Comparison of ENCODE assay signal across 16 mouse cellular contexts in genomic region chr11:21236996-21237395, GRCm38 (mm10). TPM values are rescaled to one million over a fixed set of nuclear protein-coding genes. Genes with fewer than 3 reads are reported as not detected.
A peak's percentile ranks its signal among the peaks of the same experiment; 100 is the strongest.
DNase-seq lines count a peak whose midpoint lies in the region; ATAC-seq and TF ChIP-seq lines count a peak whose summit lies in the region.
"Had no signal": no experiment of that assay in that cellular context is flagged by ENCODE, and none has a peak within 500 bp of the region (broad histone marks: within the 10 kb centered on the region; RNA-seq: fewer than 3 reads in every experiment).

No protein-coding gene starts in this region.

- H3K27me3 ChIP-seq in embryonic facial prominence, embryonic 15.5 days = no peaks in the 10 kb centered on the region
- no peaks in the 10 kb centered on the region for H3K27me3 ChIP-seq in embryonic facial prominence, embryonic 10.5 days (replicated peaks; ENCODE audit: low read depth, poor library complexity, severe bottlenecking)
- no peaks in the 10 kb centered on the region; the same call in 1 of the 2 replicates for H3K27me3 ChIP-seq in kidney, embryonic 14.5 days (ENCODE audit: control insufficient read depth, insufficient read depth, low read length)
- H3K27me3 ChIP-seq in MEL (ENCODE audit: control insufficient read depth in 1 of 2, insufficient read depth in 2 of 2, low read length in 2 of 2) = peaks cover 0 to 4% of the 10 kb centered on the region in 2 experiments; a peak in 2 of 4 replicates
- H3K27me3 ChIP-seq in midbrain, embryonic 11.5 days (ENCODE audit: control insufficient read depth, insufficient read depth, low read length) = no peaks in the 10 kb centered on the region
- H3K27me3 ChIP-seq: limb, embryonic 13.5 days; liver, embryonic 15.5 days; midbrain, embryonic 13.5 days had no signal

- 60% methylated on average over 4 of the region's 4 CpGs for WGBS in embryonic facial prominence, embryonic 15.5 days
- WGBS in embryonic facial prominence, embryonic 10.5 days = 72% methylated on average over 4 of the region's 4 CpGs
- WGBS in kidney, embryonic 14.5 days = 57% methylated on average over 4 of the region's 4 CpGs
- WGBS in midbrain, embryonic 11.5 days = 84% methylated on average over 4 of the region's 4 CpGs

- peaks cover 30% of the 10 kb centered on the region for H3K79me2 ChIP-seq in MEL (ENCODE audit: control insufficient read depth, insufficient read depth, low read length, poor library complexity)

- TF ChIP-seq RAD21 in MEL (IDR thresholded peaks at IDR 0.05; ENCODE audit: low read depth, low read length) = no peak

- no peak for TF ChIP-seq EP300 in MEL (IDR thresholded peaks at IDR 0.05; ENCODE audit: low read depth in 1 of 2, low read length in 2 of 2)

- no peak for DNase-seq in embryonic facial prominence, embryonic 10.5 days (ENCODE audit: low spot score)
- DNase-seq in kidney, adult 9 months = peak; percentile 55
- peak; percentile 32 for DNase-seq in MEL (ENCODE audit: low read depth, low spot score)
- peak; percentile 46 for DNase-seq in kidney, postnatal 14 days
- no peak for DNase-seq in c-Kit-positive CD71-positive TER-119-positive erythroid progenitor cells, embryonic 14.5 days (ENCODE audit: low spot score)
- no peak for DNase-seq in midbrain, embryonic 11.5 days (ENCODE audit: low spot score, missing footprints)
- DNase-seq: cerebellum, adult 8-10 months; gastrocnemius, postnatal 10 days had no signal

- no peak overlapping the region for H3K4me2 ChIP-seq in embryonic facial prominence, embryonic 15.5 days (replicated peaks)
- H3K4me2 ChIP-seq in kidney, embryonic 14.5 days (replicated peaks; ENCODE audit: low read depth, low read length) = no peak overlapping the region
- no peak overlapping the region for H3K4me2 ChIP-seq in midbrain, embryonic 11.5 days
- H3K4me2 ChIP-seq: heart, embryonic 11.5 days; limb, embryonic 13.5 days; liver, embryonic 15.5 days; midbrain, embryonic 13.5 days had no signal

- H3K9ac ChIP-seq in embryonic facial prominence, embryonic 15.5 days = no peak overlapping the region
- no peak overlapping the region for H3K9ac ChIP-seq in kidney, embryonic 14.5 days (ENCODE audit: low read depth, low read length)
- no peak overlapping the region for H3K9ac ChIP-seq in MEL (ENCODE audit: control insufficient read depth, low read depth, low read length, poor library complexity, severe bottlenecking)
- H3K9ac ChIP-seq in midbrain, embryonic 11.5 days (ENCODE audit: low read length) = no peak overlapping the region
- H3K9ac ChIP-seq: limb, embryonic 13.5 days; liver, embryonic 15.5 days; midbrain, embryonic 13.5 days had no signal

- H3K9me3 ChIP-seq in embryonic facial prominence, embryonic 15.5 days (replicated peaks) = no peaks in the 10 kb centered on the region
- H3K9me3 ChIP-seq in embryonic facial prominence, embryonic 10.5 days = no peaks in the 10 kb centered on the region
- H3K9me3 ChIP-seq in kidney, embryonic 14.5 days (ENCODE audit: control insufficient read depth, low read length) = no peaks in the 10 kb centered on the region
- H3K9me3 ChIP-seq in MEL (replicated peaks; ENCODE audit: insufficient read depth, low read length) = no peaks in the 10 kb centered on the region
- H3K9me3 ChIP-seq in midbrain, embryonic 11.5 days (ENCODE audit: control insufficient read depth, low read length) = no peaks in the 10 kb centered on the region
- H3K9me3 ChIP-seq: forebrain, embryonic 10.5 days; limb, embryonic 13.5 days; liver, embryonic 15.5 days; midbrain, embryonic 13.5 days had no signal

- ATAC-seq in embryonic facial prominence, embryonic 15.5 days (ENCODE audit: insufficient number of reproducible peaks, low FRiP score, low TSS enrichment, low read depth) = no peak
- no peak for ATAC-seq in kidney, embryonic 14.5 days (ENCODE audit: low FRiP score, low TSS enrichment)
- no peak for ATAC-seq in midbrain, embryonic 11.5 days (ENCODE audit: low FRiP score)
- ATAC-seq: hindbrain, embryonic 16.5 days; midbrain, embryonic 13.5 days had no signal

- no peak for TF ChIP-seq CTCF in MEL (IDR thresholded peaks at IDR 0.05 in 2 of 3, conservative IDR thresholded peaks at IDR 0.05 in 1 of 3; ENCODE audit: control insufficient read depth in 1 of 3, insufficient read depth in 1 of 3, low read depth in 2 of 3, low read length in 3 of 3, poor library complexity in 1 of 3, severe bottlenecking in 1 of 3)

- no peaks in the 10 kb centered on the region for H3K36me3 ChIP-seq in embryonic facial prominence, embryonic 15.5 days
- no peaks in the 10 kb centered on the region for H3K36me3 ChIP-seq in embryonic facial prominence, embryonic 10.5 days (replicated peaks)
- H3K36me3 ChIP-seq in kidney, embryonic 14.5 days (ENCODE audit: control insufficient read depth, insufficient read depth, low read length) = no peaks in the 10 kb centered on the region
- H3K36me3 ChIP-seq in MEL (ENCODE audit: control insufficient read depth in 1 of 2, insufficient read depth in 2 of 2, low read length in 2 of 2) = peaks cover 0 to 21% of the 10 kb centered on the region in 2 experiments; a peak in 2 of 4 replicates
- H3K36me3 ChIP-seq in midbrain, embryonic 11.5 days (ENCODE audit: control insufficient read depth, insufficient read depth, low read length) = no peaks in the 10 kb centered on the region
- H3K36me3 ChIP-seq: forebrain, embryonic 10.5 days; limb, embryonic 13.5 days; liver, embryonic 15.5 days; midbrain, embryonic 13.5 days had no signal

- H3K27ac ChIP-seq in embryonic facial prominence, embryonic 15.5 days (replicated peaks) = peak overlapping the region; percentile 25; the same call in 1 of the 2 replicates
- H3K27ac ChIP-seq in embryonic facial prominence, embryonic 10.5 days (replicated peaks) = no peak overlapping the region
- no peak overlapping the region for H3K27ac ChIP-seq in kidney, embryonic 14.5 days (ENCODE audit: low read depth, low read length)
- no peak overlapping the region for H3K27ac ChIP-seq in MEL (ENCODE audit: control insufficient read depth, low read depth, low read length)
- no peak overlapping the region for H3K27ac ChIP-seq in midbrain, embryonic 11.5 days (ENCODE audit: low read depth, low read length)
- H3K27ac ChIP-seq: forebrain, embryonic 10.5 days; limb, embryonic 13.5 days; liver, embryonic 15.5 days; midbrain, embryonic 13.5 days had no signal

- peaks cover 3% of the 10 kb centered on the region; the same call in 1 of the 2 replicates for H3K4me1 ChIP-seq in embryonic facial prominence, embryonic 15.5 days
- peaks cover 23% of the 10 kb centered on the region for H3K4me1 ChIP-seq in embryonic facial prominence, embryonic 10.5 days
- H3K4me1 ChIP-seq in kidney, embryonic 14.5 days (ENCODE audit: control insufficient read depth, insufficient read depth, low read length) = 0 out of 2 replicates have a peak, but pooled peaks cover 6% of the 10 kb centered on the region
- H3K4me1 ChIP-seq in MEL (ENCODE audit: control insufficient read depth in 1 of 2, insufficient read depth in 2 of 2, low read length in 2 of 2) = peaks cover 10 to 19% of the 10 kb centered on the region in 2 experiments
- H3K4me1 ChIP-seq in midbrain, embryonic 11.5 days (ENCODE audit: control insufficient read depth, insufficient read depth, low read length) = peaks cover 7% of the 10 kb centered on the region

- TF ChIP-seq POLR2A in MEL (IDR thresholded peaks at IDR 0.05; ENCODE audit: control insufficient read depth in 1 of 2, insufficient read depth in 1 of 2, low read depth in 1 of 2, low read length in 2 of 2, poor library complexity in 1 of 2) = no peak

- no peak overlapping the region for H3K4me3 ChIP-seq in embryonic facial prominence, embryonic 15.5 days (replicated peaks)
- H3K4me3 ChIP-seq in embryonic facial prominence, embryonic 10.5 days = no peak overlapping the region
- H3K4me3 ChIP-seq in kidney, embryonic 14.5 days (ENCODE audit: low read length) = no peak overlapping the region
- H3K4me3 ChIP-seq in MEL (ENCODE audit: control insufficient read depth in 1 of 2, insufficient read depth in 1 of 2, low read depth in 2 of 2, low read length in 2 of 2) = no peak overlapping the region
- no peak overlapping the region for H3K4me3 ChIP-seq in midbrain, embryonic 11.5 days (ENCODE audit: low read depth, low read length)
- H3K4me3 ChIP-seq: forebrain, embryonic 10.5 days; limb, embryonic 13.5 days; liver, embryonic 15.5 days; midbrain, embryonic 13.5 days had no signal

TF ChIP-seq in MEL, 35 proteins besides CTCF, POLR2A, EP300 and RAD21 (continues in another document):
- no peak for TF ChIP-seq POLR2AphosphoS5 (IDR thresholded peaks at IDR 0.05; ENCODE audit: borderline replicate concordance, low read depth, low read length)
- no peak for TF ChIP-seq MAZ (IDR thresholded peaks at IDR 0.05; ENCODE audit: low read depth, low read length)
- TF ChIP-seq MXI1 (IDR thresholded peaks at IDR 0.05; ENCODE audit: low read depth, low read length) = no peak
- no peak for TF ChIP-seq CHD2 (IDR thresholded peaks at IDR 0.05; ENCODE audit: low read length)
- no peak for TF ChIP-seq KAT2A (conservative IDR thresholded peaks at IDR 0.05; ENCODE audit: low read depth, low read length)
- TF ChIP-seq ETS1 (IDR thresholded peaks at IDR 0.05; ENCODE audit: low read depth, low read length) = no peak
- TF ChIP-seq ZNF384 (IDR thresholded peaks at IDR 0.05; ENCODE audit: low read depth, low read length) = no peak
- no peak for TF ChIP-seq BHLHE40 (IDR thresholded peaks at IDR 0.05; ENCODE audit: borderline replicate concordance, low read depth, low read length)
- no peak for TF ChIP-seq GATA1 (IDR thresholded peaks at IDR 0.05; ENCODE audit: low read depth, low read length)
- TF ChIP-seq TCF12 (IDR thresholded peaks at IDR 0.05; ENCODE audit: low read depth, low read length) = no peak
- no peak for TF ChIP-seq TBP (IDR thresholded peaks at IDR 0.05; ENCODE audit: low read depth, low read length)
- TF ChIP-seq USF2 (IDR thresholded peaks at IDR 0.05; ENCODE audit: borderline replicate concordance in 1 of 2, insufficient read depth in 1 of 2, low read depth in 1 of 2, low read length in 2 of 2) = no peak
- TF ChIP-seq ZKSCAN1 (IDR thresholded peaks at IDR 0.05; ENCODE audit: low read depth, low read length) = no peak
- no peak for TF ChIP-seq MEF2A (IDR thresholded peaks at IDR 0.05; ENCODE audit: extremely low read depth, insufficient replicate concordance, low read depth, low read length, poor library complexity, severe bottlenecking)
- TF ChIP-seq ELF1 (IDR thresholded peaks at IDR 0.05; ENCODE audit: low read depth, low read length) = no peak

RNA-seq across cellular contexts. Expression of gene Vps54, which starts 2.1 kb away (rescaled TPM):
- 13.2 and 13.4 TPM in 2 replicates for polyA plus RNA-seq in embryonic facial prominence, embryonic 15.5 days (2015; fragmentation: Nextera tagmentation; extraction: Ambion mirVana)
- 12.1 and 12.9 TPM in 2 replicates for polyA plus RNA-seq in embryonic facial prominence, embryonic 10.5 days (2016; fragmentation: Nextera tagmentation; extraction: Ambion mirVana)
- polyA plus RNA-seq in kidney, embryonic 14.5 days (2014; fragmentation: Nextera tagmentation; extraction: Ambion mirVana) = 17.0 and 19.9 TPM in 2 replicates
- 14.2 and 16.1 TPM in 2 replicates for total RNA-seq in MEL (2012; rRNA removed)
- 10 to 100 TPM in 1 of 2 experiments, not detected in 1; 13.2 TPM for polyA plus RNA-seq in MEL (2012; ENCODE audit: insufficient read depth in 1 of 2, insufficient read length in 2 of 2, low read depth in 1 of 2, low replicate concordance in 2 of 2, missing spikeins in 1 of 2)
- 14.4 and 15.0 TPM in 2 replicates for polyA plus RNA-seq in midbrain, embryonic 11.5 days (2014; fragmentation: Nextera tagmentation; extraction: Ambion mirVana)

Comparison
In these comparisons a context has a peak if more than half of its experiments do, and no peak if none do; other contexts are left out.
1. DNase-seq: peak in kidney, adult 9 months (single experiment), MEL (single experiment) and kidney, postnatal 14 days (single experiment); none in embryonic facial prominence, embryonic 10.5 days (single experiment), c-Kit-positive CD71-positive TER-119-positive erythroid progenitor cells, embryonic 14.5 days (single experiment) and midbrain, embryonic 11.5 days (single experiment).